Mouse (Mus musculus) intestine, postnatal 0 days (tissue): ENCODE data around the gene Chmp5. TPM values are rescaled to one million over a fixed set of nuclear protein-coding genes. Genes with fewer than 3 reads are reported as not detected.

ENCODE experiments used
- ATAC-seq: fragments of 200-750 bp; cut with Nextera tagmentation; 2 replicates; pipeline ENCODE4 v1.8.0; 2017; ENCODE audit warnings: mild to moderate bottlenecking, moderate TSS enrichment, moderate library complexity
- H3K27ac ChIP-seq: fragments of 300-500 bp; sonication (generic); 2 replicates; pipeline ENCODE4 v1.5.1; 2014; ENCODE audit warnings: mild to moderate bottlenecking, low read depth, low read length, moderate library complexity
- H3K27me3 ChIP-seq: fragments of 300-500 bp; sonication (generic); replicated peaks from 2 replicates; pipeline ENCODE4 v1.6.1; 2014; ENCODE audit warnings: low read length, mixed read lengths; ENCODE audit not compliant: control insufficient read depth, insufficient read depth
- H3K36me3 ChIP-seq: fragments of 300-500 bp; sonication (generic); 2 replicates; pipeline ENCODE4 v1.6.1; 2014; ENCODE audit warnings: mild to moderate bottlenecking, moderate library complexity; ENCODE audit not compliant: control insufficient read depth, insufficient read depth
- H3K4me1 ChIP-seq: fragments of 300-500 bp; sonication (generic); replicated peaks from 2 replicates; pipeline ENCODE4 v1.6.1; 2014; ENCODE audit warnings: antibody characterized with exemption, low read length, mixed read lengths; ENCODE audit not compliant: control insufficient read depth, insufficient read depth
- H3K4me2 ChIP-seq: fragments of 300-500 bp; sonication (generic); replicated peaks from 2 replicates; pipeline ENCODE4 v1.6.1; 2014; ENCODE audit warnings: low read depth, mild to moderate bottlenecking, moderate library complexity
- H3K4me3 ChIP-seq: fragments of 300-500 bp; sonication (generic); 2 replicates; pipeline ENCODE4 v1.5.1; 2014; ENCODE audit warnings: low read depth, low read length
- H3K9ac ChIP-seq: fragments of 300-500 bp; sonication (generic); 2 replicates; pipeline ENCODE4 v1.6.1; 2014; ENCODE audit warnings: mild to moderate bottlenecking, low read depth, low read length
- H3K9me3 ChIP-seq: fragments of 300-500 bp; sonication (generic); 2 replicates; pipeline ENCODE4 v1.6.1; 2016; ENCODE audit warnings: mixed run types; ENCODE audit not compliant: control insufficient read depth
- CTCF ChIP-seq: sonication (generic); IDR thresholded peaks from 2 replicates; pipeline ENCODE4 v1.5.1; 2016; ENCODE audit warnings: low read depth, mild to moderate bottlenecking, control low read depth, antibody characterized with exemption, moderate library complexity
- WGBS: fragments of 180-500 bp; shearing (Covaris S2); extraction: QIAGEN DNeasy Blood & Tissue Kit; methylation state at CpG from one replicate; pipeline ENCODE4 v1.1.7; 2014; 5-methylcytosine and 5-hydroxymethylcytosine counted together
- polyA plus RNA-seq: library from polyadenylated mRNA; unstranded; fragments of >200 nt; fragmentation: Nextera tagmentation; extraction: Ambion mirVana; gene quantifications from 2 replicates; pipeline ENCODE4 v1.2.1, GENCODE M21; 2015

Gene Chmp5
- polyA plus RNA-seq, 1 experiment from 2014 or later = 136 TPM

- TF ChIP-seq CTCF = no peak
- peaks cover 62% of the 10 kb centered on the region for H3K36me3 ChIP-seq
- no peak for ATAC-seq
- H3K27me3 ChIP-seq = no peaks in the 10 kb centered on the region
- no peaks in the 10 kb centered on the region for H3K9me3 ChIP-seq
- H3K4me2 ChIP-seq = no peak overlapping the region
- no peaks in the 10 kb centered on the region for H3K4me1 ChIP-seq
- H3K9ac ChIP-seq = no peak overlapping the region
- 94% methylated on average over 1 of the region's 1 CpGs for WGBS
- no peak overlapping the region for H3K27ac ChIP-seq
- no peak overlapping the region for H3K4me3 ChIP-seq
Measured at GRCm38 (mm10) chr4:40983686-40984085, 35.5 kb downstream of the Chmp5 start.

GRCm38 (mm10) chr4:40989633-40990032 is 41.4 kb downstream of the Chmp5 start:
- 88% methylated on average over 6 of the region's 6 CpGs for WGBS

GRCm38 (mm10) chr4:40996302-40996701 is 48.1 kb downstream of the Chmp5 start:
- H3K4me3 ChIP-seq = no peak overlapping the region
- no peaks in the 10 kb centered on the region for H3K4me1 ChIP-seq
- ATAC-seq = no peak
- no peak overlapping the region for H3K9ac ChIP-seq
- no peak overlapping the region for H3K4me2 ChIP-seq
- H3K9me3 ChIP-seq = no peaks in the 10 kb centered on the region
- H3K27ac ChIP-seq = no peak overlapping the region
- TF ChIP-seq CTCF = no peak
- H3K36me3 ChIP-seq = peaks cover 85% of the 10 kb centered on the region
- 95% methylated on average over 6 of the region's 6 CpGs for WGBS
- no peaks in the 10 kb centered on the region for H3K27me3 ChIP-seq

More at GRCm38 (mm10) chr4:40989633-40990032, 41.4 kb downstream of the Chmp5 start:
- TF ChIP-seq CTCF = no peak
- Histone ChIP-seq H3K4me3 (no peak overlapping the region), H3K9me3 (no peaks in the 10 kb centered on the region), H3K4me1 (no peaks in the 10 kb centered on the region), H3K36me3 (peaks cover 81% of the 10 kb centered on the region), H3K9ac (no peak overlapping the region), H3K27me3 (no peaks in the 10 kb centered on the region), H3K4me2 (no peak overlapping the region), H3K27ac (no peak overlapping the region)
- no peak for ATAC-seq

GRCm38 (mm10) chr4:40997916-40998315 is 49.7 kb downstream of the Chmp5 start:
- ATAC-seq = no peak
- no peak overlapping the region for H3K4me3 ChIP-seq
- no peaks in the 10 kb centered on the region for H3K4me1 ChIP-seq
- H3K27me3 ChIP-seq = no peaks in the 10 kb centered on the region
- WGBS = 97% methylated on average over 4 of the region's 4 CpGs
- H3K9me3 ChIP-seq = no peaks in the 10 kb centered on the region
- H3K4me2 ChIP-seq = no peak overlapping the region
- peaks cover 83% of the 10 kb centered on the region for H3K36me3 ChIP-seq
- TF ChIP-seq CTCF = no peak
- H3K27ac ChIP-seq = no peak overlapping the region
- H3K9ac ChIP-seq = no peak overlapping the region

- no peak overlapping the region for H3K4me3 ChIP-seq
- no peaks in the 10 kb centered on the region for H3K27me3 ChIP-seq
- H3K27ac ChIP-seq = no peak overlapping the region
- H3K4me1 ChIP-seq = no peaks in the 10 kb centered on the region
- H3K9me3 ChIP-seq = no peaks in the 10 kb centered on the region
- WGBS = 78% methylated on average over 1 of the region's 1 CpGs
- H3K36me3 ChIP-seq = peaks cover 84% of the 10 kb centered on the region
- H3K4me2 ChIP-seq = no peak overlapping the region
- ATAC-seq = no peak
- TF ChIP-seq CTCF = no peak
- no peak overlapping the region for H3K9ac ChIP-seq
Measured at GRCm38 (mm10) chr4:41000271-41000670, 52.1 kb downstream of the Chmp5 start.

- peaks cover 79% of the 10 kb centered on the region for H3K36me3 ChIP-seq
- WGBS = 87% methylated on average over 9 of the region's 9 CpGs
- TF ChIP-seq CTCF = peak; percentile 29; the same call in 1 of the 2 replicates
- H3K27me3 ChIP-seq = no peaks in the 10 kb centered on the region
- ATAC-seq = no peak
- no peak overlapping the region for H3K4me2 ChIP-seq
- H3K9ac ChIP-seq = no peak overlapping the region
- no peak overlapping the region for H3K27ac ChIP-seq
- H3K9me3 ChIP-seq = no peaks in the 10 kb centered on the region
- H3K4me1 ChIP-seq = no peaks in the 10 kb centered on the region
- H3K4me3 ChIP-seq = no peak overlapping the region
Measured at GRCm38 (mm10) chr4:41000842-41001639, 52.8 kb downstream of the Chmp5 start.
